In genomic region chr7:24400082-24400452, GRCm38 (mm10) we compare ENCODE assay signal across 9 mouse cellular contexts. TPM values are rescaled to one million over a fixed set of nuclear protein-coding genes. Genes with fewer than 3 reads are reported as not detected.
A peak's percentile ranks its signal among the peaks of the same experiment; 100 is the strongest.
DNase-seq lines count a peak whose midpoint lies in the region; ATAC-seq and TF ChIP-seq lines count a peak whose summit lies in the region.
"Had no signal": no experiment of that assay in that cellular context is flagged by ENCODE, and none has a peak within 500 bp of the region (broad histone marks: within the 10 kb centered on the region; RNA-seq: fewer than 3 reads in every experiment).

No protein-coding gene starts in this region.

- peak overlapping the region; percentile 61 for H3K4me3 ChIP-seq in lung, embryonic 15.5 days
- peak overlapping the region; percentile 72 for H3K4me3 ChIP-seq in limb, embryonic 10.5 days
- H3K4me3 ChIP-seq in olfactory bulb, adult 2 months (ENCODE audit: insufficient read depth, low read depth, low read length): peak overlapping the region; percentile 88

- no peaks in the 10 kb centered on the region for H3K9me3 ChIP-seq in lung, embryonic 15.5 days
- no peaks in the 10 kb centered on the region for H3K9me3 ChIP-seq in limb, embryonic 10.5 days (replicated peaks)

- peaks cover 8% of the 10 kb centered on the region for H3K36me3 ChIP-seq in lung, embryonic 15.5 days
- H3K36me3 ChIP-seq in limb, embryonic 10.5 days: peaks cover 36% of the 10 kb centered on the region

- no peak for TF ChIP-seq CTCF in olfactory bulb, adult 2 months (IDR thresholded peaks at IDR 0.05; ENCODE audit: insufficient read depth, low read depth, low read length)

- H3K27ac ChIP-seq in lung, embryonic 15.5 days: peak overlapping the region; percentile 97
- peak overlapping the region; percentile 94 for H3K27ac ChIP-seq in limb, embryonic 10.5 days
- H3K27ac ChIP-seq in olfactory bulb, adult 2 months (ENCODE audit: insufficient read depth, low read depth, low read length): no peak overlapping the region

- no peak for DNase-seq in lung, adult 18-20 months
- no peak for DNase-seq in limb, embryonic 10.5 days (ENCODE audit: low spot score)
- no peak for DNase-seq in cerebellum, postnatal 10 days
- DNase-seq in adipocyte (ENCODE audit: low spot score): no peak

- peak overlapping the region; percentile 72 for H3K9ac ChIP-seq in lung, embryonic 15.5 days

- WGBS in lung, embryonic 15.5 days: 15% methylated on average over 3 of the region's 3 CpGs
- WGBS in limb, embryonic 10.5 days: 19% methylated on average over 3 of the region's 3 CpGs
- 4% methylated on average over 3 of the region's 3 CpGs for WGBS in olfactory bulb, adult 2 months

- TF ChIP-seq POLR2A in olfactory bulb, adult 2 months (IDR thresholded peaks at IDR 0.05; ENCODE audit: insufficient read depth, low read depth, low read length): no peak

- ATAC-seq in lung, embryonic 15.5 days (ENCODE audit: borderline replicate concordance, extremely low read depth, low FRiP score, low TSS enrichment): no peak
- ATAC-seq in erythroblast, adult 5-6 weeks (replicated peaks; ENCODE audit: low FRiP score, poor library complexity, severe bottlenecking): peak; percentile 10

- no peaks in the 10 kb centered on the region for H3K4me1 ChIP-seq in lung, embryonic 15.5 days
- peaks cover 13% of the 10 kb centered on the region for H3K4me1 ChIP-seq in limb, embryonic 10.5 days
- H3K4me1 ChIP-seq in olfactory bulb, adult 2 months (ENCODE audit: control insufficient read depth, insufficient read depth, low read length): peaks cover 15% of the 10 kb centered on the region

- H3K4me2 ChIP-seq in lung, embryonic 15.5 days: peak overlapping the region; percentile 63

- no peaks in the 10 kb centered on the region for H3K27me3 ChIP-seq in lung, embryonic 15.5 days
- H3K27me3 ChIP-seq in limb, embryonic 10.5 days (ENCODE audit: low read depth, poor library complexity, severe bottlenecking): no peaks in the 10 kb centered on the region

RNA-seq across cellular contexts. Expression of gene Smg9, which starts 0.6 kb away (rescaled TPM):
- polyA plus RNA-seq in lung, embryonic 15.5 days (2015; fragmentation: Nextera tagmentation; extraction: Ambion mirVana): 22.5 and 23.9 TPM in 2 replicates
- total RNA-seq in erythroblast, adult 5-6 weeks (2015; ENCODE audit: low replicate concordance): 9.6 and 11.1 TPM in 2 replicates
- total RNA-seq in erythroblast, adult 5-6 weeks (2017; ENCODE audit: low replicate concordance): 13.3 and 16.0 TPM in 2 replicates
- polyA plus RNA-seq in limb, embryonic 10.5 days (2016; fragmentation: Nextera tagmentation; extraction: Ambion mirVana): 28.3 and 29.0 TPM in 2 replicates
- not detected in 2 replicates for polyA plus RNA-seq in olfactory bulb, adult 2 months (2012; ENCODE audit: insufficient read depth, insufficient read length, low replicate concordance, missing spikeins)

RNA-seq across cellular contexts. Expression of gene Kcnn4, which starts 30.0 kb away (rescaled TPM):
- polyA plus RNA-seq in lung, embryonic 15.5 days (2015; fragmentation: Nextera tagmentation; extraction: Ambion mirVana): 3.5 and 4.7 TPM in 2 replicates
- total RNA-seq in erythroblast, adult 5-6 weeks (2015; ENCODE audit: low replicate concordance): 102 and 125 TPM in 2 replicates
- 244 and 272 TPM in 2 replicates for total RNA-seq in erythroblast, adult 5-6 weeks (2017; ENCODE audit: low replicate concordance)
- 3.6 and 4.0 TPM in 2 replicates for polyA plus RNA-seq in limb, embryonic 10.5 days (2016; fragmentation: Nextera tagmentation; extraction: Ambion mirVana)
- polyA plus RNA-seq in olfactory bulb, adult 2 months (2012; ENCODE audit: insufficient read depth, insufficient read length, low replicate concordance, missing spikeins): not detected in 2 replicates

RNA-seq across cellular contexts. Expression of gene Lypd5, which starts 51.1 kb away (rescaled TPM):
- not detected in 2 replicates for polyA plus RNA-seq in lung, embryonic 15.5 days (2015; fragmentation: Nextera tagmentation; extraction: Ambion mirVana)
- not detected in 2 replicates for total RNA-seq in erythroblast, adult 5-6 weeks (2015; ENCODE audit: low replicate concordance)
- not detected in 2 replicates for total RNA-seq in erythroblast, adult 5-6 weeks (2017; ENCODE audit: low replicate concordance)
- not detected in 2 replicates for polyA plus RNA-seq in limb, embryonic 10.5 days (2016; fragmentation: Nextera tagmentation; extraction: Ambion mirVana)
- polyA plus RNA-seq in olfactory bulb, adult 2 months (2012; ENCODE audit: insufficient read depth, insufficient read length, low replicate concordance, missing spikeins): not detected in 2 replicates
- total RNA-seq: layer of hippocampus, postnatal 25 days had no signal

RNA-seq across cellular contexts. Expression of gene Irgc1, which starts 52.0 kb away (rescaled TPM):
- polyA plus RNA-seq in lung, embryonic 15.5 days (2015; fragmentation: Nextera tagmentation; extraction: Ambion mirVana): not detected in 2 replicates
- not detected in 2 replicates for total RNA-seq in erythroblast, adult 5-6 weeks (2015; ENCODE audit: low replicate concordance)
- total RNA-seq in erythroblast, adult 5-6 weeks (2017; ENCODE audit: low replicate concordance): not detected in 2 replicates
- polyA plus RNA-seq in limb, embryonic 10.5 days (2016; fragmentation: Nextera tagmentation; extraction: Ambion mirVana): not detected in 2 replicates
- polyA plus RNA-seq in olfactory bulb, adult 2 months (2012; ENCODE audit: insufficient read depth, insufficient read length, low replicate concordance, missing spikeins): not detected in 2 replicates
- total RNA-seq: layer of hippocampus, postnatal 25 days had no signal
- polyA plus RNA-seq: brain, embryonic 14.5 days had no signal

Comparison
In these comparisons a context has a peak if more than half of its experiments do, and no peak if none do; other contexts are left out.
1. RNA of gene Smg9, which starts 0.6 kb away (polyA plus RNA-seq): 28.3 to 29.0 TPM in limb, embryonic 10.5 days and 22.5 to 23.9 TPM in lung, embryonic 15.5 days; not detected in olfactory bulb, adult 2 months; every median in the first group is over 10 times any median in the second.
2. Peak in every context shown above with its lines, with median percentiles within 50 percentile points of each other: H3K4me3 ChIP-seq.